Mouse (Mus musculus) lung, postnatal 0 days (tissue): ENCODE measurements around the gene Gm17409.

Experiments used
- CTCF ChIP-seq: IDR thresholded peaks from 2 replicates; pipeline ENCODE4 v1.5.1; 2016; ENCODE audit warnings: antibody characterized with exemption, mild to moderate bottlenecking
- EP300 ChIP-seq: IDR thresholded peaks from 2 replicates; pipeline ENCODE4 v1.6.1; 2016; ENCODE audit warnings: antibody characterized with exemption, mild to moderate bottlenecking, control low read depth

DNA sequence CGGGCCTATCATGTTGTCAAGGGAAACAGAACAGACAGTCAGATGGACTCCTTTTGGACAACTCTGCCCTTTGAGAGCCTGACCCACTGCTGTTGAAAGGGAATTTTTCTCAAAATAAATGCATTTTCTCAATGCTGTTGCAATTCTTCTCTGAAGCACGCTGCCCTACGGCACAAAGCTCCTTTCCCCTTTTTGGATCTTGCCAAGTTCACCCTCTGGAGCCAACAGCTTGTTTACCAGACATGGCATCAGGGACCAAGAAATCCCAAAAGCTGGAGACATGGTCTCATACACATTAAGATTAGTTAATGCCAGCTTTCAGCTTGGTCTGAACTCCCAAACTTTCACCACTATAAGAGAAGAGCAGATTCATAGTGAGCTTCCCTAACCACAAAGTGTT is 33.0 kb upstream of the Gm17409 start:
- TF ChIP-seq EP300 = no peak
- no peak for TF ChIP-seq CTCF
